Mouse (Mus musculus): ENCODE data around the gene Ypel5.

Ypel5 gene

DNA sequence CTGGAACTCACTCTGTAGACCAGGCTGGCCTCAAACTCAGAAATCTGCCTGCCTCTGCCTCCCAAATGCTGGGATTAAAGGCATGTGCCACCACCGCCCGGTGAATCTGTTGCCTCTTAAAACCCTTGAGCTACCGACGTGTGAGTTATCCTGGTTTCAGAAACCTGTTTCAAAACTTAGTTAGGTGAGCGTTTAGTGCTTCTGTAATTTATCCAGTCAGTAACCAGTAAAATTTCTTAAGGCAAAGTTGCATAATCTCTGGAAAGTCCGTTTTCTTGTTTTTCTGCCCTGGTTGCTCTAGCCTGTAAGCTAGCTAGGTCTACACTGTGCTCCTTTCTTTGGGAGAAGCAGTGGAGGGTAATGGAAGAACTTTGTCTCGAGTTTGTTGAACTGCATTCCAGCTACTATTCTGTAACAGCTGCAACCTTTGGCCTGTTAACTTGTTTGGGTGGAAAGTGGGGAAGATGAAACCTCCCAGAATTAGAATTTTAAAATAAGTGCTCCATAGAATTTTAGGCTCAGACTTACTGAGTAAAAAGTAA, 8.8 kb downstream of the Ypel5 start:
- no peak for DNase-seq

DNA sequence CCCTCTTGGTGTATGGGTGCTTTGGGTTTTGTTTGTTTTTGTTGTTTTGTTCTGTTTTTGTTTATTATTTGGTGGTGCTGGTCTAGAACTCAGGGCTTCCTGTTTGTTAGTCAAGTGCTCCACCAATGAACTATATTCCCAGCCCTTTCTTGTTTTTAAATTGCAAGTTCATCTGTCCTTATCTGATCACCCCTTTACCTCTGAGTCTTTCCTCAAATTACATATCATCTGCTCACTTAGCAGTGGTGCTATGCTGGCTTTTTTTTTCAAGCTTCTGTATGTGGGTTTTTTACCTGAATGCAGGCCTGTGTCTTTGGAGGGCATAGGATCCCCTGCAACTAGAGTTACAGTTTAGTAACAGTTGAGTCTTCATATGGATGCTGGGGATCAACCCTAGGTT, 9.3 kb downstream of the Ypel5 start:
- no peak for DNase-seq

DNA sequence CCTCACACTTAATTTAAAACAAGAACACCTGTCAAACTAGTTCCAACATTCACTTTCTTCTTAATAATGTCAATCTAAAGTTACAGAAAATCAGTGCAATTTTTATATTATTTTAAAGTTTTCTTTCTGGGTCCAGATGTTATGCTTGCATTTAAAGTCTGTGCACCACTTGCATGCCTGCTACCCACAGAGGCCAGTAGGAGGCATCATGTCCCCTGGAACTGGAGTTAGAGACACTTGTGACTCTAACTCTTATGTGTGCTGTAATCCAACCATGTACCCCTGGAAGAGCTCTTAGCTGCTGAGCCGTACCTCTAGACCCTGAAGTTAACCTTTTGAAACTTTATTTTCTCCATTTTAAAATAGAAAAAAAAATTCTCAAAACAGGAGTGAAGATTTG, 19.0 kb downstream of the Ypel5 start:
- DNase-seq: no peak

- DNase-seq: peak; percentile 43
These were observed 21.7 kb downstream of the Ypel5 start for GRCm38 (mm10) chr17:72857677-72858633.

DNA sequence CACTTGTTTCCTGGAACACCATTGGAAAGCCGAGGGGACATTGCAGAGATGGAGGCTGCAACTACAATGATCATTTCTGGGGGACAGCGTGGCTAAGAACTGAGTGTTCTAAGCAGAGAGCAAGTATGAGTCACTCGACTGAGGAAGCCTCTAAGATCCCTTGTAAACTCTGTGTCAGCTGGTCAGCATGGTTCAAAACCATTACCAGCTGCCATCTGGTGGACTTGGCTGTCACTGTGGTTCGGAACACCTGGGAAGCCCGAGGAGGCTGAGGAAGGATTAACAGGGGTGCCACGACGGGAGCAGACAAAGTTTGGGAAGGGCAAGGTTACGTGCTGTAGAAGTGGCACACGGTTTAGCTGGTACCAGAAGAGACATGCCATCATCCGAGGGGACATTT, 27.0 kb downstream of the Ypel5 start:
- DNase-seq: no peak

GRCm38 (mm10) chr17:72866624-72867245, 30.5 kb downstream of the Ypel5 start:
- DNase-seq: no peak

- DNase-seq: no peak
These were observed 31.9 kb downstream of the Ypel5 start for GRCm38 (mm10) chr17:72868181-72868580.

GRCm38 (mm10) chr17:72878979-72879378, 42.7 kb downstream of the Ypel5 start:
- DNase-seq: no peak

DNA sequence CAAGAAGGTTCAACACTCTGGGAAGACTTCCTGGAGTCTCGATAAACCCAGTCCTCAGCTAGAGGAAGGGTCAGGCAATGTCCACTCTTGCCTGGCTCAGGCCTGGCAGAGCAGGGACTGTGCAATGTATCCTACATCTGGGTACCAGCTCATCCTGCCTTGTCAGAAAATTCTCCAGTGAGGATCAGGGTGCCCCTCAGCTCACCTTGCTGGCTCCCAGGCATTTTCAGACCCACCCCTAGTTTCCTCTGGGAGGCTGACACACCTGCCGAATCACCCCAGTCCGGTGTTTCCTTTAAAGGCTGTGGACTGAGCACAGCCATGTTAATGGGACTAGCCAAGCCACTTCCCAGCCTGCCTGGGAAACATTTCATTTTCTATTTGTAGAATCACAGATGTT, 43.9 kb downstream of the Ypel5 start:
- DNase-seq: no peak

DNA sequence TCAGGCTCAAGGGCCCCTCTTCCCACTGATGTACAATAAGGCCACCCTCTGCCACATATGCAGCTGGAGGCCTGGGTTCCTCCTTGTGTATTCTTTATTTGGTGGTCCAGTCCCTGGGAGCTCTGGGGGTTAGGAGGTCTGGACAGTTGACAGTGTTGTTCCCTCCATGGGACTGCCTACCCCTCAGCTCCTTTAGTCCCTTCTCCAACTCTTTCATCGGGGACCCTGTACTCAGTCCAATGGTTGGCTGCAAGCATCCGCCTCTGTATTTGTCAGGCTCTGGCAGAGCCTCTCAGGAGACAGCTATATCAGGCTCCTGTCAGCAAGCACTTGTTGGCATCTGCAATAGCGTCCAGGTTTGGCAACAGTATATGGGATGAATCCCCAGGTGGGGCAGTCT, 44.8 kb downstream of the Ypel5 start:
- no peak for DNase-seq

- no peak for DNase-seq
These were observed 45.6 kb downstream of the Ypel5 start for GRCm38 (mm10) chr17:72881804-72882203.

GRCm38 (mm10) chr17:72889556-72890397, 53.5 kb downstream of the Ypel5 start:
- DNase-seq: peak; percentile 48

DNA sequence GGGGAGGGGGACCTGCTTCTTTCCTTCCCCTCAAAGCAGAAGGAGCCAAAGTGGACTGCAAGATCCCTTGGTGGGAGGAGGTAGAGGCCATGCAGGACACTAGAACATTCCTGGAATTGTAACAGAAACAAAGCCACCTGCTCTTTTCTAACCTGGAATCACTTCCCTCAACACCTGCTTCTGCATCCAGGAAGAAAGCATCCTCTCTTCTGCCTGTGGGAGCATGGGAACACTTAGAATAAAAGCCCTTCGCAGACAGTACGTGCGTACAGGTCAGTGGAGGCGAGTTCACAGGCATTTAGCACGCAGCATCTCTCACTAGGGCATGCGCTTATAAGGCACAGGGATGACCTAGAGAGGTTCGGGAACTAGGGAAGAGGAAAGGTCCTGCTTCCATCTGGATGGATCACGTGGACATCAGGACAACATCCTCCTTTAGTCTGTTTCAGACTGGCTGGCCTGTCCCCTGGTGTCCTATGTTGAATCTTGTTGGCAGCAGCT, 54.2 kb downstream of the Ypel5 start:
- DNase-seq: no peak

GRCm38 (mm10) chr17:72891556-72891955, 55.3 kb downstream of the Ypel5 start:
- no peak for DNase-seq

- no peak for DNase-seq
These were observed 59.3 kb downstream of the Ypel5 start for GRCm38 (mm10) chr17:72895506-72895905.

DNA sequence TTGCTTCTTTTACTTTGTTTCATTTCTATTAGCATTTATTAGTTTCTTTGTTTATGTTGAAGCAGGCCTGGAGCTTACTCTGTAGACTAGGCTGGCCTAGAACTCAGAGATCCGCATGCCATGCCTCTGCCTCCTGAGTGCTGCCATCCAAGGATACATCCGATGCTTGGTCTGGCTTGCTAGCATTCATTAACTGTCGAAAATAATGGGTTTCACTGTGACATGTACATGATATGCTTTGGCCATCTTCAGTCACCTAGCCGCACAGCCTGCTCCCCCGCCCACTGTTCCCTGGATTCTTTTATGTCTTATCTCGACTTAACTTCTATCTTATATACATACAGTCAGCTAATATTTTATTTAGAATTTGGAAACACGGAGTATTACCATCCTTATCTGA, 60.8 kb downstream of the Ypel5 start:
- DNase-seq: no peak

DNA sequence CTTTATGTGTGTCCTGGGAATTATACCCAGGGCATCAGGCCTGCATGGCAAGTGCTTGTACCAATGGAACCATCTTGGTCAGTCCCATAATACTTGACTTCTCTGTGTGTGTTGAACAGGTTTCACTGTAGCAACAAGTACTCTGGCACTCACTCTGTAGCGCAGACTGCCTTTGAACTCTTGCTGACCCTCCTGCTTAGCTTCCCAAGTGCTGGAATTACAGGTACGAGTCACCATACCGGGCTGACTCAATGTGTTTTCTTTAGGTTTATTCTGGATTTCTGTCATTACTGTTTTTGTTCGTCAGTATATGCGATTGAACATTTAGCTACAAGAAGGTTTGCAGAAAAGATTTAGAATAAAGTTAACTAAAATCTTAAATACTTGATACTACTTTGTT, 61.7 kb downstream of the Ypel5 start:
- no peak for DNase-seq

DNA sequence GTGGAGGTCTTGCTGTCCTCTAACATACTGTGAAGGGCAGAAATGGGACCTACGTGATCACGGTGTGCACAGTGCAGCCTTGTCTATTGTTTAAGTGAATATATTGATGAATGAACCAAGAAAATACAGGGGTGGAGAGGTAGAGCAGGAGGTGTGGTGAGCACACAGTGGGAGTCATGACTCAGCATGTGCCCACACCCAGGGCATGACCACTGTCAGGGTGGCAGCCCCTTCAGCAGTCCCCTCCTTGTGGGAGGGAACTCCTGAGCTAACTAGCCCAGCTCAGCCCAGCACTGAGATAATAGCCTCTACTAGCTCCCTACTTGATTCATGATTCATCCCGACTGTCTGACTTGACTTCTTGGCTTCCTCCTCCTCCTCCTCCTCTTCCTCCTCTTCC, 62.5 kb downstream of the Ypel5 start:
- no peak for DNase-seq

Measured in cerebellum, adult 8-10 months (tissue).